In the genomic region with DNA sequence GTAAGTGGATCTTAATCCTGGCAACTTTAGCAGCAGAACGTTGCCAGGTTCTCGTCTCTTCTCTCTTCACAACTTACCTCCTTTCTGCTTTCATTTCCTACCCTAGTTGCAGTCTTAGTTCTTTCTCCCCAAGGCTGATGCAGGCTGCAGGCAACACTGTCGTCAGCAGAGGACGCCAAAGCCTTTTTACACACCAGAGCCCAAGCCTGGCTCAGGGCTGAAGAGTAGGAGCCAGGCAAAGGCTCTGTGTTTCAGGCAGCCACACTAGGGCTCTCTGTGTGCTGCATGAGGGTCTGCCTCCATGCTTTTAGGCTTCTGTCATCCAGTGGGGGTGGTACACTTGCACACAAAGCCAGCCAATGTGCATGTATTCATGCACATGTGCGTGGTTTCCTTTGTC, we compare ENCODE assay signal across 7 mouse cellular contexts. TPM values are rescaled to one million over a fixed set of nuclear protein-coding genes. Genes with fewer than 3 reads are reported as not detected.
A peak's percentile ranks its signal among the peaks of the same experiment; 100 is the strongest.
DNase-seq lines count a peak whose midpoint lies in the region.

No protein-coding gene starts in this region.

- intact Hi-C loops in left cerebral cortex, postnatal 4 days (cut with DNase I): loop anchor here (5.0 kb wide), 1 partner anchor 207 kb away; no protein-coding TSS in a partner anchor

- peak; percentile 50 for DNase-seq in thymus, postnatal 4 days
- DNase-seq in thymus, adult 18-20 months: no peak
- DNase-seq in cerebellum, adult 11 months: peak; percentile 52
- peak; percentile 47 to 54 for DNase-seq in frontal cortex, postnatal 25 days (ENCODE audit: low spot score in 2 of 2)
- DNase-seq in left cerebral cortex, postnatal 4 days: peak; percentile 75
- DNase-seq in retina, embryonic 14.5 days (ENCODE audit: low spot score): peak; percentile 79
- no peak for DNase-seq in Muller cell, postnatal 12 days (ENCODE audit: inconsistent ontology term)

RNA-seq across cellular contexts. Expression of gene Loxl1, which starts 17.3 kb away (rescaled TPM):
- 1 to 10 TPM; 4.8 to 5.5 TPM for total RNA-seq in left cerebral cortex, postnatal 4 days (2021)

RNA-seq across cellular contexts. Expression of gene Tbc1d21, which starts 40.0 kb away (rescaled TPM):
- total RNA-seq in left cerebral cortex, postnatal 4 days (2021): not detected

Comparison
In these comparisons a context has a peak if more than half of its experiments do, and no peak if none do; other contexts are left out.
1. DNase-seq: peak in thymus, postnatal 4 days (single experiment), cerebellum, adult 11 months (single experiment), frontal cortex, postnatal 25 days (2 of 2), left cerebral cortex, postnatal 4 days (single experiment) and retina, embryonic 14.5 days (single experiment); none in thymus, adult 18-20 months (0 of 2) and Muller cell, postnatal 12 days (single experiment).